Mouse (Mus musculus): ENCODE data around the gene Acap1.

DNA sequence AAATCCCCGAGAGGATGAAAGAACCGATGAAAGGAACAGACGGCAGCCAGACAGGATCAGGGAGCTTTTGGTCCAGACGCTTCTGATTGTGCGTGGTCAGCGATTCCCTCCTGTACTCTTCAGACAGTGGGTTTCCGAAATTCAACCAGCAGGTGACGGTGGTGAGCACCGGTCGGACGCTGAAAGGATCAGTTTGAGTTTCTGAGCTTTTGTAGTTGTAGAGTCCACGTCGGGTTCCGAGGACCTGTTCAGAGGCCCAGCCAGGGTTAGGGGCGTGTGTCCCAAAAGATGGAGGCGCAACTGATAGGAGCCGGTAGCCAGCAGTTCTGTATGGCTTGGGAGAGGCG, 14.9 kb downstream of the Acap1 start:
- peak; percentile 84 for TF ChIP-seq CTCF (IDR thresholded peaks at IDR 0.05; ENCODE audit: borderline replicate concordance, extremely low read depth, insufficient read depth, insufficient read length)
- TF ChIP-seq POLR2A (IDR thresholded peaks at IDR 0.05; ENCODE audit: borderline replicate concordance, extremely low read depth, insufficient read depth, insufficient read length, poor library complexity, severe bottlenecking), result no peak

Measured in brain, embryonic 14.5 days (tissue).